Mouse (Mus musculus) small intestine, adult 2 months (tissue): ENCODE measurements around the gene Adh1.

Experiments used
- CTCF ChIP-seq: fragments of 200-500 bp; IDR thresholded peaks from 2 replicates; pipeline ENCODE4 v1.5.1; 2012; ENCODE audit warnings: low read depth, mild to moderate bottlenecking, control low read depth, inconsistent platforms, low read length, moderate library complexity, mixed read lengths; ENCODE audit not compliant: insufficient replicate concordance, insufficient read length; ENCODE audit errors: extremely low read depth
- POLR2A ChIP-seq: fragments of 200-500 bp; IDR thresholded peaks from 2 replicates; pipeline ENCODE4 v1.6.1; 2012; ENCODE audit warnings: low read depth, mild to moderate bottlenecking, control low read depth, inconsistent platforms, low read length, moderate library complexity

DNA sequence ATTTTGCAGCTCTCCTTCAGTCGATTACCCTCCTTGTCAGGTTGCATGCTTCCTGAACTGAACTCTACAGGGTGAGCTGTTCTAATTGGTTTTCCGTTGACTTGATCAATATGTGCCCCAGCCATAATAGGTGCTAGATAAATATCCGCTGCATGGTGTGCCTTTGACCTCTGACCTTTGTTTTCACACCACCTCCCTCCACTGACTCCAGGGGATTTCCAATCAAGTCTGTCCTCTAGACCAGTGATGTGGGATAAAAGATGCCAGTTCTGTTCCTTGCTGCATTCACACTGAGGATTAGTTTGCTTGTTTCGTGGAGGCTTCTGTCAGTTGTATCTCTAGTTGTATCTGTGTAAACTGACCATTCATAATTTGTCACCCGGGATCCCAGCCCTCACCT is 6.6 kb upstream of the Adh1 start:
- TF ChIP-seq POLR2A = no peak
- no peak for TF ChIP-seq CTCF
